Mouse (Mus musculus): ENCODE measurements around the gene Mrpl34.

Mrpl34 gene

DNA sequence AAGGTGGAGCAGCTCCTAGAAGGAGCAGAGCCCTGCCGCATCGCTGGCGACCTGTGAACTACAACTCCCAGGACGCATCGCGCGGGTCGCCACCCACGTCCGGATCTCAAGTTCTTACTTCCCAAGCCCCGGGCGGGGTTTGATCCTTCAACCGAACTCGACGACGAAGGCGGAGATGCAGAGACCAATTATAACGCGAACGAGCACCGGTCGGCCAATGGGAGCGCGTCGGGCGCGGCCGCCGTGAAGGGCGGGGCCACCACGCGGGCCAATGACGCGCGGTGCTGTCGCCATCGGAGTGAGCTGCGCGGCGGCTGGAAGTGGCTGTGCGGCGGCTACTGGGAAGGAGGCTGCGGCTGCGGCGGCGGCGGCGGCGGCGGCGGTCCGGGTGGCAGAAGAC, 4.2 kb downstream of the Mrpl34 start, which contains the start of gene Dda1:
TSS of gene Dda1 (plus strand) at position 284 of the 400 bp plus-strand sequence.
- peak; percentile 99 for DNase-seq (ENCODE audit: low read depth, low spot score)

DNA sequence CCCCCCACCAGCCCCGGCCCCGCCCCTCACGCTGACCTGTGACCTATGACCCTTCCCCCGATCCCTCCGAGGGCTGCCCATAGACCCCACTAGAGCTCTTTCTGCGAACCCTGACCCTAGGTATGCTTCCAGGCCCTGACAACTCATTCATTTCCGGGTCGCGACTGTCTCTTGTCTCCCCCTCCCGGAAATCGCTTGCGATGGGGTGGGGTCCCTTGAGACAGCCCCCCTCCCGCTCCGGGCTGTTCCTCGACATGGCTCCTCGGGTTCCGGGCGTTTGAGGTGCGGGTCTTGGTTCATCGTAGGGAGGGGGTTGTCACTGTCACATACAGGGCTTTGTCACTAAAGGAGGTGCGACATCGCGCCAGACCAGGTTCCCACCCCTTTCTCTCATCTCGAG, 4.7 kb downstream of the Mrpl34 start:
- peak; percentile 59 for DNase-seq (ENCODE audit: low read depth, low spot score)

DNA sequence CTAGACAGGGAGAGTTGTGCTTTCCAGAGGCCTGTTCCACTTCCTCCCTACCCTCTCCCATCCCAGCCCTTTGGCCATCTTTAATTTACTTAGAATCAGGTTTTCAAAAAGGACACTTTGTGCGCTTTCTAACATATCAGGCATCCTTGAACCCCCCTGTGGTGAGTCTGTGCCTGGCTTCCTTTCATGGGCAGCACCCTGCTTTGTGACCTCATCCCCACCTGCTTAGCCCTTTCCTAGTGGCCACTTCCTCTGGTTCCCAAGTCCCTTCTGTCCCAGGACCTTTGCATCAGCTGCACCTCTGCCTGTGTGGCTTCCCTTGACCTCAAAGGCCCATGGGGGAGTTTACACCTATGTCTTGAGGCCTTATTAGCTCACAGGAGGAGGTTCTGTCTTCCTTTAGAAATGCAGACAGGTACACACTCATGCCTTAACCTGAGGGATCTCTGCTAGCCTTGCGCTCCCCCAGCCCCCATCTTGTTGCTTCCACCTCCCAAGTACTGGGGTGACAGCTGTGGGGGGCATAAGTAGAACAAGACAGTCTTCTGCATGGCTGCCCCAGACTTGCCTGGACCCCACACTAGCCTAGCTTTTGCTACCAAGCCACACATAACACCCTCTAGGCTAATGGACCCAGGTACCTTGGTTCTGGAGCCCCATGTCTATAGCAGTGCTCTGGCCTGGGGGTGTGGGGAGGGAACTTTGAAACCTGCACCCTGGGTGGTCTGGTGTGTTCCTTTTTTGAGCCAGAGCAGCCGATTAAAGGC, 5.6 kb downstream of the Mrpl34 start:
- DNase-seq (ENCODE audit: low read depth, low spot score), result no peak

DNA sequence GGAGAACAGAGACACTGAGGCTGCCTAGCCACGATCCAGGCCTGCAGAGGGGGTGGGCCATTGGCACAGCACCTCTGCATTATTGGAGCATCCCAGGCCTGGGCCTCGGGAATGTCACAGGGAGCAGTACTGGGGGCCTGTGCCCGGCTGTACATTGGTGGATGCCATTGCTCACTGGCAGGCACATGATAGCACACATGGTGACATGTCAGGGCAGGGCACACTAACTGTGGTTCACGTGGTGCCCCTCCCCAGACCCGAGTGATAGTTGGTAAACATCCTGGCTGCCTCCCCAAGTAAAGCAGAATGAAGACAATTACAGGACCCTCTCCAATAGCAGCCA, 6.1 kb downstream of the Mrpl34 start:
- DNase-seq (ENCODE audit: low read depth, low spot score), result no peak

DNA sequence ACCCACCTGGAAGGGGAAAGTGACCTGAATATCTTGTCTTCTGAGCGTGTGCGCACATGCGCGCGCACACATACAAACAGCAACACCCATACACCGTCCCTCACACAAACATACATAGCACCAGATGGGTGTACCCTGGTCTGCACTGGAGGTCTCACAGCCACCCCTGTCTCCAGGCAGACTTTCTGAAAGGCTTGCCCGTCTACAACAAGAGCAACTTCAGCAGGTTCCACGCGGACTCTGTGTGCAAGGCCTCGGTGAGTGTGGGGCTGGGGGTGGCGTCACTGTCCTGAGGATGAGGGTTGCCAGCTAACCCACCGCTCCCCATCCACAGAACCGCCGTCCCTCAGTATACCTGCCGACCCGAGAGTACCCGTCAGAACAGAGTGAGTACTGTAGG, 7.1 kb downstream of the Mrpl34 start:
- no peak for DNase-seq (ENCODE audit: low read depth, low spot score)

DNA sequence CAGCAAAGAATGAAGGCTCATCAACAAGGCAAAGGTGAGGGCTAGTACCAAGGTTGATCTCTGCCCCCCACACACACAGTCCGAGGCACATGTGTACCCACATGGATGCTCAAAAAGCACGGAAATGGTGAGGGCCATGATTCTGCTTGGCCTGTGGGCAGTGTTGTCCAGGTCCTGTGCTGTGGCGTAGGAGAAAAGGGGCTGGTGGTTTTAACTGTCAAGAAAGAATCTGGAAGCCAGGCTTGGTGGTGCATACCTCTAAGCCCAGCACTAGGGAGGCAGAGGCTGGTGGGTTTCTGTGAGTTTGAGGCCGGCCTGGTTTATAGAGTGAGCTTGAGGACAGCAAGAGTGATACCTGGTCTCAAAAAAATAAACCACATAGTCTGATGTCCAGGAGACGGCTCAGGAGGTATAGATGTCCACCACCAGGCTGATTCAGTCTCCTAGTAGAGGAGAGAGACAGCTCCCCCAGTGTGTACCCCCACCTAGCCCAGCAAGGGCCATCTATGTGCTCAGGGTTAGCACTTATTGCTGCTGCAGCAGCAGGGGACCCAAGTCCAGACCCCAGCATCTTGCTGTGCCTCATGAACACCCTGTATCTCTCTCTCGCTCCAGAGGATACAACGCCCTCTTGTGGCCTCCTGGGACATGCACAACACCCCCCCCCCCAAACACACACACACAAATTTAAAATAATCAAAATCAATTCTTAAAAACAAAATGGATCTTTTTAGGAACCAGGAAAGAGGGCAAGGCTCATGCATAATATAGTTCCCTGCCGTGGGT, 8.0 kb downstream of the Mrpl34 start:
- DNase-seq (ENCODE audit: low read depth, low spot score), result no peak

DNA sequence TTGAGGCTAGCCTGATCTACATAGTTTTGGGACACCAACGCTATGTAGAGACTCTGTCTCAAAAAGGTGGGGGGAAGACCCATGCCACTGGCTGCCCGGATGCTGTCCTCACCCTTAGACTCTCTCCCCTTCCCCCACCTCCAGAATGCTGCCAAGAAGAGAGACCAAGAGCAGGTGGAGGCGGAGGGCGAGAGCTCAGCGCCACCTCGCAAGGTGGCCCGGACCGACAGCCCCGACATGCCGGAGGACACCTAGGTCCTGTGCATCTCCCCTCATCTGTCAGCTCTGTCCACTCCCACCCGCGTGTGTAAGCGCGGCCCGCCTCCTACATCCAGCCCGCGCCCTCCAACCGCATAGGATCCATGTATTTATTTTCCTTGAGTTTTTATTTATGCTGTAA, 9.6 kb downstream of the Mrpl34 start:
- DNase-seq (ENCODE audit: low read depth, low spot score), result no peak

DNA sequence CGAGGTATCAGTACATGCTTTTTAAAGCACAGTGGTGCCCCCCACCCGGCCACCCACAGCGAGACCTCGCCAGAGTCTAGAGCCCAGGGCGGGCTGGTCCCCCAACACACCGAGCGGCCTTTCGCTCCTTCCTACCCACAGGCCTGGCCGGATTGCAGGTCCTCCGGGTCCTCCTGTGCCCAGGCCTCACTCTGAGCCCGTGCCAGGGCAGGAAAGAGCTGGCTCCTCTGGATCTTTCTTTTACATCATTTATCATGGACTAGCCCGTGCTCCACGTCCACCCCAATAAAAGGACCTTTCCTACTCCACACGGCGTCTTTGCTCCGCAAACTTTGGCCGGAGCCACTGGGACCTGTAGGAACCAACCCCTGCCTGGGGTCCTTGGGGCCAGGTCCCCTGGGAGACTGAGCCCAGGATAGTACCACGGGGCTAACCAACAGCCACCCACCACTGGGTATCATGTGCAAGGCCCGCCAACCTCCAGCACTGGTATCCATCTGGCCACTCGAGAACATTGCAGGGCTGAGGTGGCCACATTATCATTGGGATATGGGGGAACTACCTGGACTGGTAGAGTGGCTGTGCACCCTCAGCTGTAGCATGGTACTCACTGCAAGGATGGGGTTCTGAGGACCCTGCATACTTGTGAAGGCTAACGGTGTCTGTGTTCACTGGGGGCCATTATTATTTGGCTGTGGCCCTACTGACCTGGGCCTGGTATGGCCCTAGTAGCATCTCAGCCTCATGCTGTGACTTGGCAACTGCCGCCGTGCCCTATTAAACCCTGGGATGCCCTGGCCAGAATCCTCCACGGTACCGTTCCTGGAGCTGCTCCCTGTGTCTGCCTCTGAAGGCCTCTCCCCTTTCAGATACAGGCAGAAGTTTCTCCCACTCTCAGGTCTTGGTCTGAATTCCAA, 10.3 kb downstream of the Mrpl34 start:
- DNase-seq (ENCODE audit: low read depth, low spot score), result no peak

DNA sequence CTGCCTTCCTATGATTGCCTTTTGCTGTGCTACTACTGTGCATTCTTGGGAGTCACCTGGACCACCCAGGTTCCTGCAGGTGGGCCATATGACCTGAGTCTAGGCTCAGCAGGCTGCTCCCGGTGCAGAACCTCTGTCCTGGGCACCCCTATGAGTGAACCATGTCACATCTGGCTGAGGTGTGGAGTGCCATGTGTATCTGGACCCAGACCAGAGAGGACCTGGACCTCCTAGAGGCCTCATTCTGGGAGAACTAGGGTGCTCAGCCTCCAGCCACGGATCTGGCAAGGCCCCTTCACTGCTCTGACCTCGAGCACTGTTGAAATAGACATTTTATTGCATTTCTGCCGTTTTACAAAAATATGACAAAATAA, 10.9 kb downstream of the Mrpl34 start:
- DNase-seq (ENCODE audit: low read depth, low spot score), result no peak

DNA sequence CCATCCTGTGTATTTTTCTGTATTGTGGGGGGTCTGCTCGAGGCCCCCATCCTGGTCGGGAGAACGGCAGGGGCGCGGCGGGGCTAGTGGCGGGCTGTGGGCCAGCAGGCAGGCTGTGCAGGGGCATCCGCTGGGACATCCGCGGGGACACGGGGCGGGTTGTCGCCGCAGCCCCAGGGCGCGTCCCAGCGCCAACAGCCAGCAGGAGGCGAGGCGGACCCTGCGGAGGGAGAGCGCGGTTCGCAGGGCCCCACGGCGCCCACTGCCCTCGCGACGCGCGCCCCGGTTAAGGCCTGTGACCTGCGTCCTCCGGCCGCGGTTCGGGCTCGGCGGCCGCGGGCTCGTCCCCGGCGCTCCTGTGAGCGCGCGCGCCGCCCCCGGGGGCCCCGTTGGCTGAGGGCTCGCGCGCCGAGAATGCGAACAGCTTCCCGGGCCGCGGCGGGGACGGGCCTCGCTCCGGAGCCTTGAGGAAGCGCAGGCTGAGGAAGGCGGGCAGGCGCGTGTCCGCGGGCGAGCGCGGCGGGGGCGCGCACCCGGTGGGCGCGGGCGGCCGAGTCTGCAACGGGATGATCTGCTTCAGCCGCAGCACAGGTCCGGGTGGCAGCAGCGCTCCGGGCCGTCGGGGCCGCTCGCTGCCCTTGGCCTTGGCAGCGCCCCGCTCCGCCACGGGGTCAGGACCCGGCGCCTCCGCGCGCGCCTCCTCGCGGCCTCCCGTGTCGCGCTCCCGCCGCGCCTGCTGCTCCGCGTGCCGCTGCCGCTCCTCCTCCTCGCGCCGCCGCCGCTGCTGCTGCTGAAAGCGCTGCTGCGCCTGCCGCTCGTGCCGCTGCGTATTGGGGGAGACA, 11.6 kb downstream of the Mrpl34 start:
- peak; percentile 76 for DNase-seq (ENCODE audit: low read depth, low spot score)

DNA sequence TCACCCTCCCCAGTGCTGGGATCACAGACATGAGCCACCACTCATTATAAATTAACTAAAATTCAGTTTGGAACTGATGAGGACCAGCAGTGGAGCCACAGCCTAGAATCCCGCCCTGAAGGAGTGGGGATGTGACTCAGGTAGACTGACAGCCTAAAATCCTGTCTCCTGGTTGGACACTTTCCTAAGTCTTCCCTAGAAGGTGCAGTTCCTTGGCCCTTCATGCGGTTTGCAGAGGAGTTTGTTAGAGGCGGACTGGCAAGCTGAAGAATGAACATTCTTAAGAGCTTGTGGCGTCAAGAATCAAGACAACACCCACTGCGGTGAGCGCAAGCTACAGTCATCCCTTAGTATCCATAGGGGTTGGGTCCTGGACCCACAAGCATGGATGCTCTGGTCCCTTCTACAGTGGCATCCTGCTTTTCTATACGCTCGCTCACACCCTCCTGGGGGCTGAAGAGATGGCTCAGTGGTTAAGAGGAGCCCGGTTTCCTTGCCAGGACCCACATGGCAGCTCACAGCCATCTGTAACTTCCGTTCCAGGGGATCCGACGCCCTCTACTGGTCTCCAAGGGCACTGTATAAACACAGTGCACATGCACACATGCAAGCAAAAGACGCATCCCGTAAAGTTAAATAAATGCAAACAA, 12.6 kb downstream of the Mrpl34 start:
- DNase-seq (ENCODE audit: low read depth, low spot score), result peak; percentile 65

DNA sequence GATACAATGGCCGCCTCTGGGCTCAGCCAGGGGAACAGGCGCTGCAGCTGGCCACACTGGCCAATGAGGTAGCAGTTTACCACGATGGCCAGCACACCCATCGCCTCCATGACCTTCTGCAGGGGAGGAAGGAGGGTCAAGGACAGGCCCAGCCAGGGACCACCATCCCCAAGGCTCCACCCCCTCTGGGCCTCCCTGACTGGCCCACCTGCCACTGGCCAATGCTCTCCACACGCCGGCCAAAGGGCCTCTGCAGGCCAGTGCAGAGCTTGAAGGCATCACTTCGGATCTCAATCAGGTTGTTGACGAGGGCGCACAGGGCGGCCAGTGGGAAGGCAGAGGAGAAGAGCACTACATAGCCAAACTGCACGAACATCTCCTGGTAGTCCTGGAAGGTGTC, 14.2 kb downstream of the Mrpl34 start:
- no peak for DNase-seq (ENCODE audit: low read depth, low spot score)

DNA sequence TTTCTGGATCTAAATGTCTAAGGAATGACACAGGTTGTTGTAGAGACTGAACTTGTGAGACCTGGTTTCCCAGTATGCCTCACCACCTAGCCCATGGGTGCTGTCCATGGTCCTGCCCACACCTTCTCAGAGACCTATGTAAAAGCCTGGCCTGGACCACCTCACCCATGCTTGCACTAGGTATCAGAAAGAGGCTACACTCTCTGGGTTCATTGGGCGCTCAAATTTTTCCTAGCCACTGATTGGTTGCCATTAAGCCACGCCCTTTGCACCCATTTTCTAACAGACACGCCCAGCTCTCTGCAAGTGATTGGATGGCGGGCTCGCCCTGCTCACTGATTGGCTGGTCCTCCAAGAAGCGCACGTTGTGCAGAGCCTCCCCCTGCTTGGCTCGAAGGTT, 19.2 kb downstream of the Mrpl34 start:
- peak; percentile 77 for DNase-seq (ENCODE audit: low read depth, low spot score)

DNA sequence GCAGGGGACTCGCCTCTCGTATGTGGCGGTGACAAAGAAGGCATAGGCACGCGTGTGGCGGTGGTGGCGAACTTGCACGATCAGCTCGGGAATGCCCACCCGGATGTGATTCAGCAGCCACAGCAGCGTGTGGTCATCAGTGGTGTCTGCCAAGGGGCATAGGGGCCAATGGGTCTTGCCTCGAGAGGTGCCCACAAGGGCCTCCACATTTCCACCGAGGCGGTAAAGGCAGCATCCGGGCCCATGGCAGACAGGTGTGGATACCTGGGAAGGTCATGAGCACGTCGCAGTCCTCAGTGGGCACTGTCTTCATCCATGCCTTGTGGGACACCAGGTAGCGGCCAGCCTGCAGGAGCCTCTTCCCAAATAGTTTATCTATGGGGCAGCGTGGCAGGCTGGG, 20.0 kb downstream of the Mrpl34 start:
- DNase-seq (ENCODE audit: low read depth, low spot score), result no peak

DNA sequence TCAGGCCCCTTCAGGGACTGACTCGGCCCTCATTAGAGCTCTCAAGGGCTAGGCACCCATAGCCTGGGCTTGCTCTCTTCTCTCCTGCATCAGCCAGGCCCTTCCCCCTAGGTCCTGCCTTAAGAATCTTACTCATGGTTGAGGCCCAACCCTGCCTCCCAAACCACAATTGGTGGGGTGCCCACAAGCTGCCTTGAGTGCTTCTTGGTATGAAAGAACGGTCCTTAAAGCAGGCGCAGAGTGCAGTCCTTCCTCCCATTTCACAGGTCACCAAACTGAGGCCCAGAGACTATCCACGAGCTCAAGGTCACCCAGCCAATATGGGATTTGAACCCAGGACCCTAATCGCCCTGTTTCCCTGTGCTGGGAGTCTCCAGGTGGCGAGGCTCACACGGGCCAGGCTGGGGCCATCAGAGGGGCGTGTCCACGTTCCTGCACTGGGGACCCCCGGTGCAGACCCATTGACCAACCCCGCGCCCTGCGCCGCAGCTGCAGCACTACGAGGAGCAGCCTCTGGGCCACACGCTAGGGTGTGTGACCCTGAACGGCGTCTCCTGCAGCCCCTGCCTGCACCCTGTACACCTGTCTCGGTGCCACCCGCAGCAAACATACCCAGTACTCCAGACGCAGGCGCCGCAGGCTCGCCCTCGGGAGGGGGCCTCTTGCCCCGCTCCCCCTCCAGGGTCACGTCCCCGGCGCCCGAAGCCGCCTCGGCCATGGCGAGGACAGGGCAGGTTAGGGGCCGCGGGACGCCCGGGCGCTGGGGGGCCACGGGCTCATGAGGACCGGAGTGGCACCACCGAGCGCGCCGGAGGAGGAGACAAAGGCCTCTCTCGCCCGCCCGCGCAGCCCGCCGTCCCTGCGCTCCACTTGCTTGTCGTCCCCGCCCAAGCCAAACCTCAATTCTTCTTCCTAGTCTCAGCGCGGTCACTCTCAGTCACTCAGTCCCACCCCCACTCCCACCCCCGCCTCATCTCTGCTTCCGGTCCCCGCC, 20.7 kb downstream of the Mrpl34 start, which contains the start of gene Ano8:
TSS of gene Ano8 (minus strand) at position 822 of the 994 bp plus-strand sequence.
- peak; percentile 84 for DNase-seq (ENCODE audit: low read depth, low spot score)

DNA sequence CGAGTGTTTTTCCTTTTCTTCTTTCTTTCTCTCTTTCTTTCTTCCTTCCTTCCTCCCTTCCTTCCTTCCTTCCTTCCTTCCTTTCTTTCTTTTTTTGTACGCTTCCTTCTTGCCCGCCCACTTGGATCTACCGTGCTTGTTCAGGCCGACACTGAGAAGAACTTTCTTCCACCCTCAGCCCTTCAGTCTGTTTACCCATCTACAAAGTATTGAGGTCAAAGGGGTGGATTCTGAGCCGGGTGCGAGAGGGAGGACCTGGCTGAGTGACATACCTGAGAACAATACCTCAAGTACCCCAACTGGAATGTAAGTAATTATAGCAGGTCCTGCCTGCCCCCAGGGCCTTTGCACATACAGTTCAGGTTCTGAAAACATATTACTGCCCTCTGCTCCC, 21.4 kb downstream of the Mrpl34 start:
- no peak for DNase-seq (ENCODE audit: low read depth, low spot score)

DNA sequence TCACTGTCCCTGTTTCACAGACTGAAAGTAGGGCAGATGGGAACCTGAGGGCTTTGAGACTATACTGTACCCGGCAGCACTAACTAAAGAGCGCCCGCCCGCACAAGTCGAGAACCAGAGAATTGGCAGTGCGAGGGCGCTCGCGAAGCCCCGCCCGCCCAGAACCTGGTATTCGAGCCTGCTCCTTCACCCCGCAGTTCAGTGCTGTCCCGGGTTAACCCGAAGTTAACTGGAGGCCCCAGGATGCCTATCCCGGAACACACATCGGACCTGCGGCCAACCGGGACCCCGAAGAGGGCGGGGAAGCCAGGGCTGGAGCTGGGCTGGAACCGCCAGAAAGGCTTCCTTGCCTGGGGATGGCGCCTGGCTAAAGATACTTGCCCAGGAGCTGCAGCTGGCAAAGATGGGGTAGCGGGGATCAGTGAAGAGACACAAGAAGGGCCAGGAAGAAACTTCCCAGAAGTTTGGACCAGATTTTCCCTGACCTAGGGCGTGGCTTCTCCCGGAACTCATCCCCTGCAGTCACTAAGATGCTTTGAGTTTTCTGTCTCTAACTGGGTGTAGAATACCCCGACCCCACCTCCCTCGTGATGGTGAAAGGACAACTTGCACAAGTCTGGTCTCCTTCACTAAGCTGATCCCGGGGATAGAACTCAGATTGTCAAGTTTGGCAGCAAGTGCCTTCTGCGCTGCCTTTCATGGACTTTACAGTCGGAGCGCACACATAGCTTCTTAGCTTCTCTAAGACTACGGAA, 23.1 kb downstream of the Mrpl34 start, which contains the start of gene Gtpbp3:
TSS of gene Gtpbp3 (plus strand) at position 413 of the 755 bp plus-strand sequence.
- peak; percentile 60 for DNase-seq (ENCODE audit: low read depth, low spot score)

DNA sequence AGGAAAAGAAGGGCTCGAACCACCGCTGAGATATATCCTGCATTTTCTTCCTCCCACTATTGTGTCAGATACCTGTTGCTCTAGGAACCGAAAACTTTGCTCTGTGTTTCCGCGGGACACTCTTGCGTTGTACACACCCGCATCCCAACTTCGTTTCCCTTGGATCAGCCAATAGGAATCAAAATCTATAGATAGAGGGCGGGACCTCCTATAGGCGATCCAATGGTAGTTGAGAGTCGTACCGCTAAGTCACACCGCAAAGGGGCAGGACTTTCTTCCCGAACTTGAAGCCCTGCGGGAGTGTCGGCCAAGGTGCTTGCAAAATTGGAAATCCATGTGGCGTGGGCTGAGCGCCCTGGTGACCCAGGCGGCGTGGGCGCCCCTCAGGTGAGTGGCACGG, 23.7 kb downstream of the Mrpl34 start:
- DNase-seq (ENCODE audit: low read depth, low spot score), result peak; percentile 96

DNA sequence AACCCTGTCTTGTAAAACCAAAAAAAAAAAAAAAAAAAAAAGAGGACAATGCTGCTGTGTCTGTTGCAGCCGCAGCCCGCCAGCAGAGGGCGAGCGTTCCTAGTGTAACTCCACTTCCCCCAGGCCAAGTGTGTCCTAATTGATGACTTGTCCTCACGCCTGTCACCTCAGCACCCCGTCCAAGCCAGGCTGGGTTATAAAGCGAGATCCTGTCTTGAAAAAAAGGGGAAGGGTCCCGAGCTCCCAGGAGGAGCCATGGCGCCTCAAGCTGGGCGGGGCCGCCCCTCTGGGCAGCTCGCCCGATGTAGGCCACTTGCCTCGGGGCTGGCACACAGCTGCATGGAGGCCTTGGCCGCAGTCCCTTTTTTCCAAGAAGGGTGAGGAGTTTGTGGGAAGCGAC, 30.3 kb downstream of the Mrpl34 start:
- peak; percentile 84 for DNase-seq (ENCODE audit: low read depth, low spot score)

All from mesoderm, embryonic 11.5 days (tissue).